Mouse (Mus musculus) limb, embryonic 15.5 days (tissue): ENCODE results near the gene Agbl4. TPM values are rescaled to one million over a fixed set of nuclear protein-coding genes. Genes with fewer than 3 reads are reported as not detected.

ENCODE experiments used
- ATAC-seq: fragments of 200-750 bp; cut with Nextera tagmentation; 2 replicates; pipeline ENCODE4 v1.8.0; 2017; ENCODE audit warnings: low read depth, moderate TSS enrichment; ENCODE audit not compliant: insufficient number of reproducible peaks, low FRiP score, low TSS enrichment
- H3K27ac ChIP-seq: fragments of 300-500 bp; sonication (generic); 2 replicates; pipeline ENCODE4 v1.5.1; 2015; ENCODE audit warnings: moderate library complexity, mild to moderate bottlenecking, inconsistent platforms
- H3K27me3 ChIP-seq: fragments of 300-500 bp; sonication (generic); 2 replicates; pipeline ENCODE4 v1.6.1; 2015; ENCODE audit warnings: inconsistent platforms
- H3K36me3 ChIP-seq: fragments of 300-500 bp; sonication (generic); 2 replicates; pipeline ENCODE4 v1.6.1; 2015; ENCODE audit warnings: inconsistent platforms
- H3K4me1 ChIP-seq: fragments of 300-500 bp; sonication (generic); 2 replicates; pipeline ENCODE4 v1.6.1; 2015; ENCODE audit warnings: inconsistent platforms
- H3K4me2 ChIP-seq: fragments of 300-500 bp; sonication (generic); 2 replicates; pipeline ENCODE4 v1.6.1; 2015; ENCODE audit warnings: mild to moderate bottlenecking, inconsistent platforms
- H3K4me3 ChIP-seq: fragments of 300-500 bp; sonication (generic); 2 replicates; pipeline ENCODE4 v1.5.1; 2015; ENCODE audit warnings: mild to moderate bottlenecking, inconsistent platforms
- H3K9ac ChIP-seq: fragments of 300-500 bp; sonication (generic); 2 replicates; pipeline ENCODE4 v1.6.1; 2015; ENCODE audit warnings: inconsistent platforms
- H3K9me3 ChIP-seq: fragments of 300-500 bp; sonication (generic); 2 replicates; pipeline ENCODE4 v1.6.1; 2016; ENCODE audit warnings: inconsistent platforms
- WGBS: fragments of 180-500 bp; shearing (Covaris S2); methylation state at CpG from one replicate; pipeline ENCODE4 v1.1.7; 2015; 5-methylcytosine and 5-hydroxymethylcytosine counted together
- polyA plus RNA-seq: library from polyadenylated mRNA; unstranded; fragments of >200 nt; fragmentation: Nextera tagmentation; extraction: Ambion mirVana; gene quantifications from 2 replicates; pipeline ENCODE4 v1.2.1, GENCODE M21; 2015

Agbl4 gene
- polyA plus RNA-seq, 1 experiment from 2014 or later: 0.17 TPM

DNA sequence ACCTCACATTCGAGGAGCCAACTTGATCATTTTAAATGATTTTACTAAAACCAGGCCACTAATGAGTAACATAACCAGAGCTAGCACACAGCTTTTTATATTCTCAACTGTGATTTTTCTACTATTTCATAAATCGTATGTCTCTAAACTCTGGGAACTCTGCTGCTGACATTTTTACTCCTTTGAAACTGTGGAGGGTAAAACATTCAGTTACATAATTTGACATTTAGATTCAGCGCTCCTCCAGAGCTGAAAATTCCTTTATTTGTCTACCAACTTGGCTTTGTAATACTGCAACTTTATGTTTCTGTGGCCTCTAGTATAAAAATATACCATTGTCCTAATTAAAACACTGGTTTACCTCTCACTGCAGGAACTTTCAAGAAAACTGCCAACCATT, 523.6 kb downstream of the Agbl4 start:
- Histone ChIP-seq H3K4me2 (no peak overlapping the region), H3K9ac (no peak overlapping the region), H3K9me3 (no peaks in the 10 kb centered on the region), H3K36me3 (no peaks in the 10 kb centered on the region), H3K27me3 (no peaks in the 10 kb centered on the region), H3K4me1 (0 out of 2 replicates have a peak, but pooled peaks cover 2% of the 10 kb centered on the region), H3K4me3 (no peak overlapping the region), H3K27ac (no peak overlapping the region)
- WGBS: 70% methylated on average over 3 of the region's 3 CpGs
- no peak for ATAC-seq

DNA sequence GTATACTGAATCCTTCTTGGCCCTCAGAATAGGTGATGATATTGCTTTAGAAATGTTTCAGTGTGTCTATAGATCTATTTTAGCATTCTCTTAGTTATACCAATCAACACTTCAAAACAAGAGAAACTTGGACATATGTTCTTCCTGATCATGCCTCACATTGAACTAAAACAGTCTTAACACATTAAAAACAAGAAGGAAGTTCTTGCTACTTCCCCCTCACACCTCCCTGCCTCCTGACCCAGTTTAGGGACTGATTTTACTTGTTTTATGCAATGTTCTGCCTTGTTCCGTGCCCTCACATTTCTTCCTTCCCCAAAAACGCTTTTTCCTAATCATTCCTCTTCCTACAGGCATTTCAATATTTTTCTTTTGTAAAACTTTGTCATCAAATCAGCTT, 604.2 kb downstream of the Agbl4 start:
- WGBS: 81% methylated on average over 2 of the region's 2 CpGs

DNA sequence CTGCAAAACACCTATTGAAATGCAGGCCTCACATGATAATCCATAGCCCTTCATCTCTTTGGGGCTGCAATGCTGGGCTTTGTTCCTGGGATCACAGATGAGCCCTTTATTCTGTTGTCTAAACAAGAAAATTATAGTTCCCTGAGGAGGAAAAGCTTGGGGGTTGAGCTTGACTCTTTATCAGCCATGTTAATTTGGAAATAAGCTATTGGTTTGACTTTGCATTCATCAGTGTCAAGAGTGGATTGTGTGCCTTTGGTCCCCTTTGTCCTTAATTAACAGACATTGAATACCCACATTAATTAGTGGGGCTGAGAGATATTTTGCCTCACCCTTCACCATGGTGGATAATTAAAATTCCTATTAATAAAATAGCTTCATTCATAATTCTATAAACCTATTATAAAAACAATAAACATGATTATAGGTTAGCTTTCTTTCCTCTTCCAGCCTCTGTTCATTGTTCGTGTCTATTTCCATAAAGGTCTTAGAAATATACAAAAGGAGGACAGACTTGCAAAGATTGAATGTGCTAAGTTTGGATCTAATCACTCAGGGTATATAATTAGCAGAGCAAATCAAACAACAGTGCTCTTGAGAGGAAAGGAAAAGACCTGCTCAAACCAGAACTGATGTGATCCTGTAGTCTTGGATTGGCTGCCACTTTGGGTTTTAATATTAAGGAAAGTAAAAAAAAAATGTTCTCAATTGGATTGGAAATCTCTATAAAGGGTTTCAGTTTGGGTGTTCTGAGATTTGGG, 607.4 kb downstream of the Agbl4 start:
- WGBS: 70% methylated on average over 1 of the region's 1 CpGs
- ATAC-seq: no peak
- Histone ChIP-seq H3K4me1 (no peaks in the 10 kb centered on the region), H3K27ac (no peak overlapping the region), H3K4me3 (no peak overlapping the region), H3K9me3 (no peaks in the 10 kb centered on the region), H3K4me2 (no peak overlapping the region), H3K36me3 (no peaks in the 10 kb centered on the region), H3K9ac (no peak overlapping the region), H3K27me3 (no peaks in the 10 kb centered on the region)

More for the DNA sequence above, 604.2 kb downstream of the Agbl4 start:
- Histone ChIP-seq H3K36me3 (no peaks in the 10 kb centered on the region), H3K4me3 (no peak overlapping the region), H3K4me1 (no peaks in the 10 kb centered on the region), H3K9ac (no peak overlapping the region), H3K27ac (no peak overlapping the region), H3K27me3 (no peaks in the 10 kb centered on the region), H3K9me3 (no peaks in the 10 kb centered on the region), H3K4me2 (no peak overlapping the region)
- no peak for ATAC-seq

DNA sequence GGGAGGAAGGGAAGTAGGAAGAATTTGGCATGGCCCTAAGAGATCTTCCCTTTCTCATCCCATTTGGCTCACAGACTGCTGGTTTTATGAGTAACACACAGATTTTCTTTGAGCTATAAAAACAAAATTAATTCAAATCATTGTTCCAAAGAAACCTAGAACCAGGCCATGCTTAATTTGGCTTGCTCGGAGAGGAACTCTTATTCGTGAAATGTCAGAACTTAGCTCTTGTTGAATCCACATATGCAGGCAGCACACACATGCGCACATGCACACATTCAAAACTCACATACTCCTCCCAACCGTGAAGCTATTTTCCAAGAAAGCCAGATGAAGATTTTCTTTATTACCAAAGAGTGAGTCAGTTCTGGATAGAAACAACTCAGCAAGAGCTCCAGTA, 621.9 kb downstream of the Agbl4 start:
- H3K9ac ChIP-seq: no peak overlapping the region

DNA sequence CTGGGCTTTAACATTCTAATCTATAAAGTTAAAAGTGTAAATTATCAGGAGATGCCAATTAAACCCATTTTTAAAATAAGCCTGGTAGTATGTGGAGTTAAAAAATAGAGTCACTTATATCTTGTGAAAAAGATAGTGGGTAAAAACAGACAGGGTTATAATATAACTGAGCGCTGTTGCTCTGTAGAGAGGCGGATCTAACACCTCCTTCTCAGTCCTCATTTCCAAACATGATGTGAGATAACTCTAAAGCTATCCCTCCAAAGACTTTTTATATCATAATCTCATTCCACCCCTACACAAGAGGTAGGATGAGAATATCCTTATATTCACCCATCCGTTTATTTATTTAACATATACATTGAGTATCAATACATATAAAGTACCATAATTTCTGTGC, 669.9 kb downstream of the Agbl4 start:
- no peaks in the 10 kb centered on the region for H3K4me1 ChIP-seq
- no peaks in the 10 kb centered on the region for H3K9me3 ChIP-seq
- no peaks in the 10 kb centered on the region for H3K27me3 ChIP-seq
- no peak for ATAC-seq
- 88% methylated on average over 3 of the region's 3 CpGs for WGBS
- no peak overlapping the region for H3K4me3 ChIP-seq
- no peaks in the 10 kb centered on the region for H3K36me3 ChIP-seq
- H3K4me2 ChIP-seq: no peak overlapping the region
- no peak overlapping the region for H3K27ac ChIP-seq
- no peak overlapping the region for H3K9ac ChIP-seq

More for the DNA sequence above, 621.9 kb downstream of the Agbl4 start:
- no peaks in the 10 kb centered on the region for H3K36me3 ChIP-seq
- H3K4me3 ChIP-seq: no peak overlapping the region
- ATAC-seq: no peak
- no peak overlapping the region for H3K27ac ChIP-seq
- H3K27me3 ChIP-seq: no peaks in the 10 kb centered on the region
- H3K4me1 ChIP-seq: no peaks in the 10 kb centered on the region
- WGBS: 78% methylated on average over 4 of the region's 4 CpGs
- H3K9me3 ChIP-seq: no peaks in the 10 kb centered on the region
- H3K4me2 ChIP-seq: no peak overlapping the region

DNA sequence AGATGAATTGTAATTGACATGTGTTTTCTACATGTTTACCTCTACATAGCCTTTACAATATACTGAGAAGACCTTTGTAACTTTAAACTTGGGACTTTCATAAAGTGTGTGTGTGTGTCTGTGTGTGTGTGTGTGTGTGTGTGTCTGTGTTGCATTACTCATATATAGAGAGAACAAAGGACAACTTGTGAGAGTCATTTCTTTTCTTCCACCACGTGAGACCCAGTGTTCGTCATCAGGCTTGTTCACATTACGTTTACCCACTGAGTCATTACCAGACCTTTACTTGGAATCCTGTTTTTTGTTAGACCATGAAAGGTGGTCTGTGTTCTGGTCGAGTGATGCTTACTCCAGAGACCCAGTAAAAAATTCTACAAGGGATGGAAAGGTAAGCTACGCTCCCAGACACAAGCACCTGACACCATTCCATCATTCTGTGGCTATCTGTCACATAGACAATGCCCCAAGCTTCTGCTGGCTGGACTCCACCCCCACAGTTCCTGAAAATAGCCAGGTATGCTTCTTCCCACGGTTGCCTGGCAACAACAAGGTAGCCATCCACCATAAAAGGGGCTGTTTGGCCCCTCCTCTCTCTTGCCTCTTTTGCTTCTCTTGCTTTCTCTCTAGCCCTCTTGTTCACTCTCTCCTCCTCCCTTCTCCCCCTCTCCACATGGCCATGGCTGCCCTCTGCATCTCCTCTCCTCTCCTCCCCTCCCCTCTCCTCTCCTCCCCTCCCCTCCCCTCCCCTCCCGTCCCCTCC, 676.5 kb downstream of the Agbl4 start:
- ATAC-seq: no peak
- H3K4me1 ChIP-seq: 0 out of 2 replicates have a peak, but pooled peaks cover 2% of the 10 kb centered on the region
- 48% methylated on average over 6 of the region's 7 CpGs for whole genome bisulfite sequencing

DNA sequence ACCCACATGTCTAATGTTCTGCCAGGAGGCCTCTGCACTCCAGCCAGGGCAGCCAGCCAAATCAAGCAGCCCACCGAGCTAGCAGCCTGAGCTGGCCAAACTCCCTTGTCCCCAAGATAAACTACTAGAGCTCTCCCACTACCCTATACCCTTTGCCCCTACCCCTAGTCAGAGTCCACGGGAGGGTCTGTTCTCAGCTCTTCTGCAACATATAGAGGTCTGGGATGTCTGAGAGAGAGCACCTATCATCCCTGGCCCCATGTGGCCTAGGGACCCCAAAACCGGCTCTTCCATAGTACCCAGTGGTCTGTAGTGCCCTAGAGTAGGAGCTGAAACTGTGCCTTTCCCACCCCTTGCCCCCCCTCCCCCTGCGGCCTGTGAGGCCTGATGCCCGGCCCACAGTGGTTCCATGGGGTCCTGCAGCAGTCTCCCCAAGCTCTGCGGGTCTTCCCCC, 677.3 kb downstream of the Agbl4 start:
- no peak for ATAC-seq
- H3K27me3 ChIP-seq: no peaks in the 10 kb centered on the region

More for the DNA sequence above, 676.5 kb downstream of the Agbl4 start:
- Histone ChIP-seq H3K4me2 (no peak overlapping the region), H3K36me3 (no peaks in the 10 kb centered on the region), H3K4me3 (no peak overlapping the region), H3K9me3 (no peaks in the 10 kb centered on the region), H3K27ac (no peak overlapping the region), H3K9ac (no peak overlapping the region), H3K27me3 (no peaks in the 10 kb centered on the region)

DNA sequence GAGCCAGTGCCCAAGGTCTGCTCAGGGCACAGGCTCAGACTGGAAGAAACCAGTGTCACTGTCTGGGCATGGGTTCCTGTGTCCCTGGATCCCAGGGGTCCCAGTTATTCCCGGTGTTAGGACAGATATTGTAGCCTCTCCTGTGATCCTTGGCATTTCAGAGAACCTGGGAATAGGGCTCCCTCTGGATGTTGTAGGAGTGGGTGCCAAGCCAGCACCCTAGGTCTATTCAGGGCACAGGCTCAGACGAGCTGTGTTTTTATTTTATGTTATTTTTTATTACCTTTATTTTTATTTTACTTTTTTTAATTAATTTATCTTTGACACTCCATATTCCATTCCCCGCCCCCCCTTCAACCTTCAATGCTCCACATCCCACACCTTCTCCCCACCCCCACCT, 680.3 kb downstream of the Agbl4 start:
- Histone ChIP-seq H3K4me3 (no peak overlapping the region), H3K27me3 (no peaks in the 10 kb centered on the region), H3K27ac (no peak overlapping the region), H3K36me3 (no peaks in the 10 kb centered on the region), H3K9me3 (no peaks in the 10 kb centered on the region), H3K4me2 (no peak overlapping the region), H3K4me1 (0 out of 2 replicates have a peak, but pooled peaks cover 2% of the 10 kb centered on the region), H3K9ac (no peak overlapping the region)
- no peak for ATAC-seq
- 79% methylated on average over 3 of the region's 3 CpGs for WGBS

More for the DNA sequence above, 677.3 kb downstream of the Agbl4 start:
- Histone ChIP-seq H3K4me3 (no peak overlapping the region), H3K4me1 (0 out of 2 replicates have a peak, but pooled peaks cover 2% of the 10 kb centered on the region), H3K27ac (no peak overlapping the region), H3K9ac (no peak overlapping the region), H3K4me2 (no peak overlapping the region), H3K36me3 (no peaks in the 10 kb centered on the region), H3K9me3 (no peaks in the 10 kb centered on the region)
- WGBS: 64% methylated on average over 6 of the region's 6 CpGs

DNA sequence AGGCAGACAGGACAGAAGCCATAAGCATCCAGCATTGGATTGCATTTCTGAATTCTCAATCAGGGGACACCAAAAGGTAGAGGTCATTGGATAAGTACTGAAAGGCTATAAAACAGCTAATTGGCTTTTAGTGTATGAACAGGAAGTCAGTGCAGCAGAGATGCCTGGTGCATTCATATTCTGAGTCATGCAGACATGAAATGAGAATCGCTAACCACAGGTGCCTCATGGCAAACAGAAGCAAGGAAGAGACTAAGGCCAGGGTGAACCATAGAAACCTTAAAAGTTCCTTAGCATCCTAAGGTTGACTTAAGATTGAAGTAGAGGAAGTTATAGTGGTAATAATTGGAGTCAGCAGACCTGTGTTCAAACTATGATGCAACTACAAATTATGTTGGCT, 687.9 kb downstream of the Agbl4 start:
- Histone ChIP-seq H3K9ac (no peak overlapping the region), H3K27me3 (no peaks in the 10 kb centered on the region), H3K4me2 (no peak overlapping the region), H3K27ac (no peak overlapping the region), H3K4me3 (no peak overlapping the region), H3K36me3 (no peaks in the 10 kb centered on the region), H3K4me1 (no peaks in the 10 kb centered on the region), H3K9me3 (no peaks in the 10 kb centered on the region)
- no peak for ATAC-seq
- 87% methylated on average over 1 of the region's 1 CpGs for WGBS

DNA sequence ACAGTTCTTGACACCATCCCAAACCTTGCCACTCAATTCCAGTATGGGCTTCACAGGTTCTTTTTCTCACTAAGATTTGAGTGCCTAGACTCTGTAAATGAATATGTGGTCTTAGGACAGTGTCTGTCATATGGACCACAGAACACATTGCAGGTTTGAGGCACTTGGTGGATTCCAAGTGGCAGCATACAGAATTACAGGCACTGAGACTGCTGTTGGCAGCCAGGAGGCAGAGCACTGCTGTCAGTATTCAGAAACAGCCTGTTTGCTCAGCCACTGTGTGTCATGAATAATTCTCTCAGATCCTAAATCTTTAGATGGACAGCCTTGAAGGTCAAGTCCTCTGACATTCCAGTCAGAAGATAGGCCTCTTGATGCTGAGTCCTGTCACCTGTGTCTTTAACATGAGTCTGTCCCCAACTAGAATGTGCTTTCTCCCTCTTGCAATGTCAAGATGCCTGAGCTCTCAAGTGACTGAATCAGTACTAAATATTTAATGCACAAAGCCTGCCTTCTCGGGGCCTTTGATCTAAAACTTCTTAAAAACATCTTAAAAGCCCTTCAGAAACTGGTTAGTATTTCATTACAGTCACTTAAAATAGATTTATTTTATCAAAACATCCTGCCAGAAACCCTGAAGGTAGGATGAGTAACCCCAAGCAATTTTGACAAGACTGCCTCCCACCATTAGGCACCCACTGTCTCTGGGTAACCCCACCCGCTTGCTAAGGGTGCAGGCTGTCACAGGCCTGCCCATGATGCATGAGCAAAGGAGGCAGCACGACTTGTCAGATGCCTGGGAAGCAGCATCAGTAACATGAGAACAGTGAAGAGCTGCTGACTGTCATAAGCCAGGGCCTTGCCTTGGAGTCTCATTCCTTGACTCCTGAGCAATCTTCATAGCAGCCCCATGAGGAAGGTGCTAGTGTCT, 739.0 kb downstream of the Agbl4 start:
- H3K36me3 ChIP-seq: no peaks in the 10 kb centered on the region

DNA sequence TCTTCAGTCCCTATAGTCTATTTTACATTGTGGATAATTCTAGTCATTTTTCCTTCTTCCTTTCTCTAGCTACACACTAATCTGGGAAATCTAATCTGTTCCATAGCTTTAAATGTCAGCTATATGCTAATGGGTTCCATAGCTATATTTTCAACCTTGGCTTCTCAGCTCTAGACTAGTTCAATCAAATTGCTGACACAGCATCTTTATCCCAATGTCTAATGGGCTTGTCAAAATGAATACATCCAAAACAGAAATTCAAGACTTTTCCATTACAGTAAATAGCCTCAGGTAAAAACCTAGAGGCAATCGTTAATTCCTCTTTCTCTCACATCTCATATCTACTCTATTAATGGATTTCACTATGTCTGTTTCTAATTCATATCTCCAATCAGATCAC, 750.3 kb downstream of the Agbl4 start:
- 85% methylated on average over 1 of the region's 1 CpGs for WGBS
- Histone ChIP-seq H3K27me3 (no peaks in the 10 kb centered on the region), H3K9me3 (no peaks in the 10 kb centered on the region), H3K4me3 (no peak overlapping the region), H3K4me1 (no peaks in the 10 kb centered on the region), H3K36me3 (no peaks in the 10 kb centered on the region), H3K4me2 (no peak overlapping the region), H3K27ac (no peak overlapping the region), H3K9ac (no peak overlapping the region)
- ATAC-seq: no peak

More for the DNA sequence above, 739.0 kb downstream of the Agbl4 start:
- Histone ChIP-seq H3K9me3 (no peaks in the 10 kb centered on the region), H3K27me3 (no peaks in the 10 kb centered on the region), H3K4me3 (no peak overlapping the region), H3K4me1 (no peaks in the 10 kb centered on the region), H3K27ac (no peak overlapping the region), H3K4me2 (no peak overlapping the region), H3K9ac (no peak overlapping the region)
- ATAC-seq: no peak
- 41% methylated on average over 3 of the region's 3 CpGs for WGBS
